Mouse (Mus musculus): ENCODE results near the gene Zdhhc20. TPM values are rescaled to one million over a fixed set of nuclear protein-coding genes. Genes with fewer than 3 reads are reported as not detected.
"Not testable (repeated sequence)": the region's sequence is repeated elsewhere in the genome, so short reads cannot be mapped to it uniquely, and the experiment has no call there.

Gene Zdhhc20
- polyA plus RNA-seq, 1 experiment from 2014 or later = 58.2 TPM

DNA sequence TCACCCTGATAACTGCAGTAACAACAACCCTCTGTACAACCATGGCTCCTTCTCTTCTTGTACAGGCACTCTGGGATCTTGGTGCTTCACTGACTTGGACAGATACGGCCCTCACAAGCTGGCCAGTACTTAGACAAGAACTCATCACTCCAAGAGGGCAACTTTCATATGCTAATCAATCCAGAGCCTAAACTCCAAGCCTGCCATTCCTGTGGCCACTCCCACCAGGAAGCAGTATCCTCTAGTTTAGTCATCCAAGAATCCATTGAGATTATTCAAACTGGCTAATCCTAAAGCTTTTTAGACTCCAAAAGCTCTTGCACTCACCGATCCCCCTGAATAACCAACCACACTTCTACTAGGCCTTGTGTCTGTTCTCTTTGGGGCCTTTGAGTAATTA is 37.1 kb downstream of the Zdhhc20 start:
- Histone ChIP-seq H3K4me2 (replicated peaks) (no peak overlapping the region), H3K4me3 (no peak overlapping the region), H3K27me3 (no peaks in the 10 kb centered on the region), H3K9ac (replicated peaks) (no peak overlapping the region), H3K27ac (replicated peaks) (no peak overlapping the region), H3K9me3 (no peaks in the 10 kb centered on the region), H3K36me3 (peaks cover 12% of the 10 kb centered on the region), H3K4me1 (no peaks in the 10 kb centered on the region)
- 58% methylated on average over 2 of the region's 2 CpGs for WGBS
- ATAC-seq (ENCODE audit: low FRiP score, low read depth) = no peak

DNA sequence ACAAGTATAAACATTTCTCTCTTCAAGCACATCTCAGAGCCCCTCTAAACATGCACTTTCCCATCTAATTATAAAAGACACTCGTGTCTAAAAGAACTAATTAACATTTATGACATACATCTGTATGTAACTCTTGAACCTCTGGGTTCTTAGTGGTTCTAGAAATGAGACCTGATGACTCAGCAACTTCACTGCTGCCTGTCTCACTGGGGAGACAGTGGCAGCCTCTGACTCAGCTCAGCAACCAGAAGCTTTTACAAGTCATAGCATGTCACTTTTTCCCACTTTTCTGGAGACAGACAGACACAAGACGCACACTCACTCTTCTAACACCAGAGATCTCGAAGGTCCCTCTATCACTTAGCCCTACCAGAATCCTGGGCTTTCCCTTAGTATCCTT is 39.7 kb downstream of the Zdhhc20 start:
- no peaks in the 10 kb centered on the region for H3K9me3 ChIP-seq
- no peak overlapping the region for H3K4me2 ChIP-seq (replicated peaks)
- no peak overlapping the region for H3K27ac ChIP-seq (replicated peaks)
- H3K9ac ChIP-seq (replicated peaks) = no peak overlapping the region
- peaks cover 15% of the 10 kb centered on the region for H3K36me3 ChIP-seq
- WGBS = 92% methylated on average over 3 of the region's 3 CpGs
- ATAC-seq (ENCODE audit: low FRiP score, low read depth) = no peak
- H3K4me3 ChIP-seq = no peak overlapping the region
- no peaks in the 10 kb centered on the region for H3K4me1 ChIP-seq
- H3K27me3 ChIP-seq = no peaks in the 10 kb centered on the region

DNA sequence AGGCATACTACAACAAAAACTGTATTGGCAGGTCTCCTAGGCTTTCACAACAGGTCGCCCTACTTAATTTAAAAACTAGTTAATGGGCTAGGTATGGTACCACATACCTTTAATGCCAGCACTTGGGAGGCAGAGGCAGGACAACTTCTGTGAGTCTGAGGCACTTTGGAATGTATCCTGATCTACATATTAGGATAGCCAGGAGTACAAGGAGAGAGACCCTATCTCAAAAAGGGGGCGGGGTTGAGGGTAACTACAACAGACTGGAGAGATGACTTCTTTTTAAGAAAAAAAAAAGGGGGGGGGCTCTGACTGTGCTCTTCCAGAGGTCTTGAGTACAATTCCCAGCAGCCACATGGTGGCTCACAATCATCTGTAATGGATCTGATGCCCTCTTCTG is 41.4 kb downstream of the Zdhhc20 start:
- Histone ChIP-seq H3K4me3 (no peak overlapping the region), H3K9ac (replicated peaks) (no peak overlapping the region), H3K27me3 (no peaks in the 10 kb centered on the region), H3K36me3 (peaks cover 28% of the 10 kb centered on the region), H3K4me1 (no peaks in the 10 kb centered on the region), H3K27ac (replicated peaks) (no peak overlapping the region), H3K4me2 (replicated peaks) (no peak overlapping the region), H3K9me3 (no peaks in the 10 kb centered on the region)
- no peak for ATAC-seq (ENCODE audit: low FRiP score, low read depth)
- WGBS = 92% methylated on average over 2 of the region's 2 CpGs

DNA sequence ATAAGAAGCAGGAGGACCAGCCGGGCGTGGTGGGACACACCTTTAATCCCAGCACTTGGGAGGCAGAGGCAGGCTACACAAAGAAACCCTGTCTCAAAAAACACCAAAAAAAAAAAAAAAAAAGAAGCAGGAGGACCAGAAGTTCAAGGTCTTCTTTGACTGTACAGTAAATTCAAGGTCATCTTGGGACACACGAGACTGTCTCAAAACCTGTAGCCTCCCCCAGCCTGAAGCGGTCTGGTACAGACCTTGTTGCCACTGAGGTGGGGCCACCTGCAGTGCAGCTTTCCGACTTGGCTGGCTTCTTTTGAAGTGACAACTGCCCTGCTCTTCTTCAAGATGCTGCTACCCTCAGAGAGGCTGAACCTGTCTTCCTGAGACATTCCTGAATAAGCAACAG is 42.0 kb downstream of the Zdhhc20 start:
- H3K4me1 ChIP-seq; H3K9me3 ChIP-seq; H3K27ac ChIP-seq (replicated peaks); ATAC-seq (ENCODE audit: low FRiP score, low read depth); H3K4me2 ChIP-seq (replicated peaks); H3K4me3 ChIP-seq; H3K27me3 ChIP-seq; H3K9ac ChIP-seq (replicated peaks): not testable (repeated sequence)
- WGBS = 92% methylated on average over 5 of the region's 5 CpGs
- H3K36me3 ChIP-seq = peaks cover 28% of the 10 kb centered on the region

DNA sequence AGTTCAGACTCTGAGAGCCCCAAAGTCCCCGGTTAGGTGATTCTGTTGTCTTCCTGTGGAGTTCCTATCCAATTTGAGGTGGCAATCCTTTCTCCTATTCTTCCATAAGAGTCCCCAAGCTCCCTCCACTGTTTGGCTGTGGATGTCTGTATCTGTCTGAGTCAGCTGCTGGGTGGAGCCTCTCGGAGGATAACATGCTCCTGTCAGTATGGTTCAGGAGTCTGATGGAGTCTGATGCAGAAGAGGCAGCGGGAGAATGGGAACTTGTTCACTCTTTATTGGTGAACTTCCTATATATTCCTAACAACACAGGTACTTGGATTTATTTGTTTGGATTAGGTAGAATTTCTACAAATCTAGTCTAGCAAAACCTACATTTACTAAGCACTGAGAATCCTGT is 45.5 kb downstream of the Zdhhc20 start:
- ATAC-seq (ENCODE audit: low FRiP score, low read depth) = no peak

DNA sequence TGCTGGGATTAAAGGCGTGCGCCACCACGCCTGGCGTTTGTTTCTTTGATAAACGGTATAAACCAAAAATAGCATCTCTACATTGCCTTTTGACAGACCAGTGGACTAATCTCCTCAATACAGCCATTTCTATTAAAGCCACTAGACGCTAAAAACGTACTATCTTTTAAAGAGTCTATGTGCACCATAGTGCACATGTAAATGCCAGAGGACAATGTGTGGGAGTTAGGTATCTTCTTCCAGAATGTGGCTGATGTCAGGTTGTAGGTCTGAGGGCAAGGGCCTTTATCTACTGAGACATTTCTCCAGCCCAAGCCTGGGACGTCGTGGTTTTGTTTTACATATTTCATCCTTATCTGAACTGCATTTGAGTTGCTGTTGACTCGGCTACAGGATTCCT is 54.9 kb downstream of the Zdhhc20 start:
- no peak for ATAC-seq (ENCODE audit: low FRiP score, low read depth)
- H3K36me3 ChIP-seq = peaks cover 46% of the 10 kb centered on the region
- no peak overlapping the region for H3K27ac ChIP-seq (replicated peaks)
- no peak overlapping the region for H3K4me2 ChIP-seq (replicated peaks)
- H3K9ac ChIP-seq (replicated peaks) = no peak overlapping the region
- no peaks in the 10 kb centered on the region for H3K9me3 ChIP-seq
- no peak overlapping the region for H3K4me3 ChIP-seq
- H3K4me1 ChIP-seq = no peaks in the 10 kb centered on the region
- H3K27me3 ChIP-seq = no peaks in the 10 kb centered on the region
- WGBS = 94% methylated on average over 10 of the region's 10 CpGs

More for the DNA sequence above, 45.5 kb downstream of the Zdhhc20 start:
- H3K4me1 ChIP-seq = no peaks in the 10 kb centered on the region
- H3K27me3 ChIP-seq = no peaks in the 10 kb centered on the region
- H3K4me2 ChIP-seq (replicated peaks) = no peak overlapping the region
- H3K4me3 ChIP-seq = no peak overlapping the region
- WGBS = 93% methylated on average over 3 of the region's 3 CpGs
- H3K9me3 ChIP-seq = no peaks in the 10 kb centered on the region
- H3K27ac ChIP-seq (replicated peaks) = no peak overlapping the region
- H3K36me3 ChIP-seq = peaks cover 34% of the 10 kb centered on the region
- no peak overlapping the region for H3K9ac ChIP-seq (replicated peaks)

DNA sequence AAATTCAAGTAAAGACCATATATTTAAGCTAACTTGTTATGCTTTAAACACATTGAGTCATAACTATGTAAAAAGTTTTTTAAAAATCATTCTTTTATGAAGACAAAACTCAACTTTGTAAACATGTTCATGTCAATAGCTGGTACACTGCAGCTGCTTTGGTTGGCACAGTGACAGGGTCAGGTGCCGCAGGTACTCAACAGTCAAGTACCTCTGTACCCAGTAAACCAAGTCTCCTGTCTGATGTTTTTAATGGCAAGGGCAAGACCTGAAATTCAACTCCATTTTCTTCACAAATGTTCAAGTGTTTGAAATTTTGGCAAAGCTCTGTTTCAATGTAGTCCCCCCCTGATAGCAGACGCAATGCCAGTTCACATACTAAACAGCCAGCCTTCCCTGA is 56.5 kb downstream of the Zdhhc20 start:
- 97% methylated on average over 2 of the region's 2 CpGs for whole genome bisulfite sequencing
- no peak for ATAC-seq (ENCODE audit: low FRiP score, low read depth)
- peaks cover 35% of the 10 kb centered on the region for H3K36me3 ChIP-seq
- H3K27me3 ChIP-seq = no peaks in the 10 kb centered on the region
- H3K9me3 ChIP-seq = no peaks in the 10 kb centered on the region
- no peak overlapping the region for H3K4me3 ChIP-seq
- H3K4me1 ChIP-seq = no peaks in the 10 kb centered on the region
- H3K4me2 ChIP-seq (replicated peaks) = no peak overlapping the region
- H3K9ac ChIP-seq (replicated peaks) = no peak overlapping the region
- H3K27ac ChIP-seq (replicated peaks) = no peak overlapping the region

DNA sequence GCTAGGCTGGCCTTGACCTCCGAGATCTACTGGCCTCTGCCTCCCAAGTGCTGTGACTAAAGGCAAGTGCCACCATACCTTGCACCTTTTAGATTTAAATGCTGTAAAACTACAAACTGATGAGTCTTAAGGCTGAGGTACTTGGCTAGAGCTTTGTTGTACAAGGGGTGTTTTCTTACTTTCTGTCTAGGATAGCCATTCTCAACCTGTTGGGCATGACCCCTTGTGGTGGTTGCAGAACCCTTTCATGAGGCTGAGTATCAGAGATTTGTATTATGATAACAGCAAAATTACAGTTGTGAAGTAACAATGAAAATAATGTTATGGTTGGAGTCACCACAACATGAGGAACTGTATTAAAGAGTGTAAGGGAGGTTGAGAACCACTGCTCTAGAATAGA is 62.8 kb downstream of the Zdhhc20 start:
- no peak for ATAC-seq (ENCODE audit: low FRiP score, low read depth)
- Histone ChIP-seq H3K4me2 (replicated peaks) (peak overlapping the region; percentile 70), H3K4me3 (peak overlapping the region; percentile 83), H3K4me1 (peaks cover 16% of the 10 kb centered on the region), H3K27ac (replicated peaks) (no peak overlapping the region), H3K27me3 (no peaks in the 10 kb centered on the region), H3K36me3 (peaks cover 10% of the 10 kb centered on the region; the same call in 1 of the 2 replicates), H3K9me3 (no peaks in the 10 kb centered on the region), H3K9ac (replicated peaks) (peak overlapping the region; percentile 86)
- WGBS = 73% methylated on average over 1 of the region's 1 CpGs

DNA sequence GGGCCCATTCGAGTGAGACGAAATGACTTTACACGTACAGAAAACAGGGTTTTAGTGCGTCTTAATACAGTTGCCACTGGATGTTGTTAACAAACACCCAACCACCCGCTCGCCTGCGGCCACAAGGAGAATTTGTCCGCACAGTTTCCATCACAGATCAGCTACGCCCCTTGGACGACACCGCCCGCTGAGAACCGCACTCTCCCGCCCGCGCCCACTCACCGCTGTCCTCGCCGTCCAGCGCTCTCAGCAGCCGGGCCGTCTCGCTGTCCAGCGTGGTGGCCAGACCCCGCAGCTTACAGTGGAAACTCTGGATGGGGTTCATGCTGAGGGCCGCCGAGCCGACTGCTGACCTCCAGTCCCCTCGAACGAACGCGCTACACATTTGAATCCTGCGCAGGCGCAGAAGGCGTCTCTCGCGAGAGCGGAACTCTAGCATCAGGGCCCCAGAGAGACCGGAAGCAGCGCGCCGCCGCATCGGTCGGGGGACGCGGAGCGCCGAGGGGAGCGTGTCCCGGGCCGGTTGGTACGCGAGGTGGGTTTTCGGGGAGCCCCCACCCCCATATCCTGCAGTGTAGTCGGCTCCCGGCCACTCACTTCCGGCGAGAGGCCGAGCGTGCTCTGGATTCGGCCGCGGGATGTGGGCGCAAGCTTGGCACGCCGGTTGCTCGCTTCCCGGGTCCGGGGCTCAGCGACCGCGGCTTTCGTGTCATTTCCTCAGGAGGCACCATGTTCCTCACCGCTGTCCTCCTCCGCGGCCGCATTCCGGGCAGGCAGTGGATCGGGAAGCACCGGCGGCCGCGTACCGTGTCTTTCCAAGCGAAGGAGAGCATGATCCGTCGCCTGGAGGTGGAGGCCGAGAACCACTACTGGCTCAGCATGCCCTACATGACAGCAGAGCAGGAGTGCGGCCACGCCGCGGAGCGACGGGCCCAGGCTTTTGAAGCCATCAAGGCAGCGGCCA is 64.0 kb downstream of the Zdhhc20 start, which contains the start of the genes Ska3 and Mrpl57:
Gene Ska3 (minus strand): TSS at position 398 of the 964 bp plus-strand sequence.
Gene Mrpl57 (plus strand): TSS at position 447 of the 964 bp plus-strand sequence.
- Histone ChIP-seq H3K4me2 (replicated peaks) (peak within 1 kb of the TSS; percentile 70), H3K27me3 (no peaks in the 10 kb centered on the region), H3K36me3 (peaks cover 18% of the 10 kb centered on the region), H3K27ac (replicated peaks) (peak within 1 kb of the TSS; percentile 91), H3K4me1 (peaks cover 16% of the 10 kb centered on the region), H3K9ac (replicated peaks) (peak within 1 kb of the TSS; percentile 86), H3K9me3 (no peaks in the 10 kb centered on the region), H3K4me3 (peak within 1 kb of the TSS; percentile 83)
- under 1% methylated on average over 96 of the region's 96 CpGs for WGBS
- ATAC-seq (ENCODE audit: low FRiP score, low read depth) = peak; percentile 96

DNA sequence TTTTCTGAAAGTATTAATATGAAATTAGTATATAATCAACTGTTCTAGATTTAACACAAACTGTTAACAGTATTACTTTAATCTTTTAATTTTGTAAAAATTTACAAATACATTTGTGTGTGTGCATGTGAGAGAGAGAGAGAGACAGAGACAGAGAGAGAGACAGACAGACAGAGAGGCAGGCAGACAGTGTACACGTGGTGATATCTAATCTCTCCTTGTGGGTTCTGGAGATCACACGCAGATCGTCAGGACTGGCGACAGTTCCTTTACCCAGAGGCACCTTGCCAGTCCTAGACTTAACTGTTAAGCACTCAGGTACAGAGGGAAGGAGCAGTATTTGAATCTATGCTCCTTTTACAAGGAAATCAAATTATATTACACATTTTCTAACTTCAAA is 69.2 kb downstream of the Zdhhc20 start:
- no peak overlapping the region for H3K9ac ChIP-seq (replicated peaks)
- peaks cover 5% of the 10 kb centered on the region; the same call in 1 of the 2 replicates for H3K4me1 ChIP-seq
- H3K36me3 ChIP-seq = peaks cover 57% of the 10 kb centered on the region
- H3K27me3 ChIP-seq = no peaks in the 10 kb centered on the region
- no peaks in the 10 kb centered on the region for H3K9me3 ChIP-seq
- no peak overlapping the region for H3K27ac ChIP-seq (replicated peaks)
- WGBS = 89% methylated on average over 4 of the region's 4 CpGs
- no peak for ATAC-seq (ENCODE audit: low FRiP score, low read depth)
- H3K4me3 ChIP-seq = no peak overlapping the region
- no peak overlapping the region for H3K4me2 ChIP-seq (replicated peaks)

DNA sequence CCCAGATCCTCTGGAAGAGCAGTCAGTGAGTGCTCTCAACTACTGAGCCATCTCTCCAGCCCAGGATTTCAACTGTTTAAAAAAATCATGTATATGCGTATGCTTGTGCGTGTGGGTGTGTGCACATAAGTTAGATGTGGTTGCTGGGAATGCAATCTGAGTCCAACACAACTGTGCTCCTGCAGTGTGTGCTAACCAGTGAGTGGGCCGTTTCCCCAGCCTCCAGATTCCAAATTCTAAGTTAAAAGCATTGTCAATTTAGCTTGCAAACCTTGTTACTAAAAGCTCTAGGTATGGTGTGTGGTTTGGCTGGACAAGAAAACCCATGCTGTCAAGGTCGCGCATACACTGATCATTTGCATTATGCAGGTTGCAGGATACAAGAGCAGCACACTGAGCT is 78.2 kb downstream of the Zdhhc20 start:
- 97% methylated on average over 5 of the region's 5 CpGs for WGBS
- no peak for ATAC-seq (ENCODE audit: low FRiP score, low read depth)
- H3K27ac ChIP-seq (replicated peaks) = no peak overlapping the region

DNA sequence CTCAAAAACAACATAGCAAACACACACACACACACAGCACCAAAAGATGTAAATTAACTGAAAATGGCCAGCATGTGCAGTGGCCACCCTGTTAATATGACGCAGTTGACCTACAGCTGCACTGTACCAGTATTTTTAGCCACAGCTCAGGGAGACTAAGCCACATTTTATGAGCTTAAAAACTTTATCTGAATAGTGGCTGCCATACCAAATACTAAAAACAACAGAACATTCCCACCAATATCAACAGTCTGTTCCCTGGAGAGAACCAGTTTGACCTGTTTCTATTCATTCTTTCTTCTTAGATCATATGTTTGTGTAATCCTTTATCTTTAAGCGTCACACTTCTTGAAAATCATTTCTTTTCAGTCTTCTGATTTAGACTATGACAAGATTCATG is 79.2 kb downstream of the Zdhhc20 start:
- Histone ChIP-seq H3K9me3 (no peaks in the 10 kb centered on the region), H3K27ac (replicated peaks) (no peak overlapping the region), H3K36me3 (peaks cover 76% of the 10 kb centered on the region), H3K4me1 (no peaks in the 10 kb centered on the region), H3K4me2 (replicated peaks) (no peak overlapping the region), H3K9ac (replicated peaks) (no peak overlapping the region), H3K27me3 (no peaks in the 10 kb centered on the region), H3K4me3 (no peak overlapping the region)
- WGBS = 95% methylated on average over 2 of the region's 2 CpGs
- ATAC-seq (ENCODE audit: low FRiP score, low read depth) = no peak

More for the DNA sequence above, 78.2 kb downstream of the Zdhhc20 start:
- Histone ChIP-seq H3K9me3 (no peaks in the 10 kb centered on the region), H3K4me1 (no peaks in the 10 kb centered on the region), H3K27me3 (no peaks in the 10 kb centered on the region), H3K36me3 (peaks cover 74% of the 10 kb centered on the region), H3K4me3 (no peak overlapping the region), H3K9ac (replicated peaks) (no peak overlapping the region), H3K4me2 (replicated peaks) (no peak overlapping the region)
